Mouse (Mus musculus) kidney, postnatal 0 days (tissue): ENCODE measurements around the gene Zdhhc14. TPM values are rescaled to one million over a fixed set of nuclear protein-coding genes. Genes with fewer than 3 reads are reported as not detected.

ENCODE experiments used
- ATAC-seq: fragments of 200-750 bp; cut with Nextera tagmentation; replicated peaks from 2 replicates; pipeline ENCODE4 v1.8.0; 2017; ENCODE audit warnings: low read depth, moderate number of reproducible peaks, moderate TSS enrichment, moderate library complexity; ENCODE audit not compliant: low FRiP score
- DNase-seq: peaks from one replicate; pipeline ENCODE4 v3.0.0-alpha.2; 2016; ENCODE audit warnings: low spot score
- H3K27ac ChIP-seq: fragments of 300-500 bp; sonication (generic); 2 replicates; pipeline ENCODE4 v1.5.1; 2014; ENCODE audit warnings: mild to moderate bottlenecking
- H3K27me3 ChIP-seq: fragments of 300-500 bp; sonication (generic); 2 replicates; pipeline ENCODE4 v1.6.1; 2014; ENCODE audit warnings: low read length, mixed read lengths; ENCODE audit not compliant: insufficient read depth
- H3K36me3 ChIP-seq: fragments of 300-500 bp; sonication (generic); 2 replicates; pipeline ENCODE4 v1.6.1; 2014; ENCODE audit warnings: low read length, mixed read lengths; ENCODE audit not compliant: insufficient read depth
- H3K4me1 ChIP-seq: fragments of 300-500 bp; sonication (generic); replicated peaks from 2 replicates; pipeline ENCODE4 v1.6.1; 2014; ENCODE audit warnings: antibody characterized with exemption, low read length, mixed read lengths; ENCODE audit not compliant: insufficient read depth
- H3K4me2 ChIP-seq: fragments of 300-500 bp; sonication (generic); 2 replicates; pipeline ENCODE4 v1.6.1; 2014; ENCODE audit warnings: mild to moderate bottlenecking, low read length, moderate library complexity, mixed read lengths
- H3K4me3 ChIP-seq: fragments of 300-500 bp; sonication (generic); replicated peaks from 2 replicates; pipeline ENCODE4 v1.5.1; 2014; ENCODE audit warnings: low read depth, low read length
- H3K9ac ChIP-seq: fragments of 300-500 bp; sonication (generic); 2 replicates; pipeline ENCODE4 v1.6.1; 2014; ENCODE audit warnings: low read depth, low read length
- H3K9me3 ChIP-seq: fragments of 300-500 bp; sonication (generic); replicated peaks from 2 replicates; pipeline ENCODE4 v1.6.1; 2016; ENCODE audit warnings: low read length, inconsistent platforms, mixed read lengths
- CTCF ChIP-seq: IDR thresholded peaks from 2 replicates; pipeline ENCODE4 v1.5.1; 2016; ENCODE audit warnings: antibody characterized with exemption, low read depth, mild to moderate bottlenecking, moderate library complexity
- WGBS: fragments of 180-500 bp; shearing (Covaris S2); extraction: QIAGEN DNeasy Blood & Tissue Kit; methylation state at CpG from one replicate; pipeline ENCODE4 v1.1.7; 2014; 5-methylcytosine and 5-hydroxymethylcytosine counted together
- polyA plus RNA-seq: library from polyadenylated mRNA; unstranded; fragments of >200 nt; fragmentation: Nextera tagmentation; extraction: Ambion mirVana; gene quantifications from 2 replicates; pipeline ENCODE4 v1.2.1, GENCODE M21; 2015

The Zdhhc14 gene
- polyA plus RNA-seq, 1 experiment from 2014 or later: 5.3 TPM

DNA sequence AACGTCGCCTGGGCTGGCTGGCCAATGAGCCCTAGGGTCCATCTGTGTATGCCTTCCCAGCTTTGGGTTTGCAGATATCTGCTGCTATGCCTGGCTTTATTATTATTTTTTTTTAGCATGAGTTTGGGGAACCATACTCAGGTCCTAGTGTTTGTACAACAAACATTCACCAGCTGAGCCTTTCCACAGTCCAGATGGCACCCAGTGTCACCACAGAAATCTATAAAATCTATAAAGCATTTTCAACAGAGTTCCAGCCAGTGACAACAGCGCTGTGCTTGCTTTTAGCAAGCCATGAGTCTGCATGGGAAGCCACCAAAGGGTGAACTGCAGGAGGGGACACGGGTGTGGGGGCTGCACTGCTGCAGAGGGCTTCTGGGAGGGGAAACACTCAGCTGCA, 257.9 kb downstream of the Zdhhc14 start:
- no peak overlapping the region for H3K4me3 ChIP-seq
- no peak for ATAC-seq
- no peak overlapping the region for H3K9ac ChIP-seq
- no peak overlapping the region for H3K27ac ChIP-seq
- H3K27me3 ChIP-seq: no peaks in the 10 kb centered on the region
- no peak overlapping the region for H3K4me2 ChIP-seq
- no peaks in the 10 kb centered on the region for H3K9me3 ChIP-seq
- peaks cover 7% of the 10 kb centered on the region; the same call in 1 of the 2 replicates for H3K4me1 ChIP-seq
- 80% methylated on average over 4 of the region's 4 CpGs for WGBS
- no peak for DNase-seq
- no peaks in the 10 kb centered on the region for H3K36me3 ChIP-seq
- TF ChIP-seq CTCF: no peak

DNA sequence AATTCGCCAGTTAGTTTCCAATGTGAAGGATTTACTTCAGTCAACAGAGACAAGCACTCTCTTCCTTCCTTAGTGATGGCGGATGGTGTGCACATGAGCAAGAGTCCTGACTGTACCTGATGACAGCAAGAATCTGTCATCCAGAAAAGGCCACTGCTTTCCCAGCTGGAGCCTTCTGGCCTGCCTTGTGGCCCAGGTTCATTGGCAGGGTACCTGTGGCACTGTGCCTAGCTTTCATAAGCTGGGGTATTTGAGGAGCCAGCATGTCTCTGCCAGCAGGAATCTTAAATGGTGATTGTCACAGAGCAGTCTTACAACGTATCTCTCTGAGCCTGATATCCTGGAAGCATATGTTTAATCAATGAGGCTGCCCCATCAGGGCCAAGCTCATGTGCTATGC, 258.7 kb downstream of the Zdhhc14 start:
- no peaks in the 10 kb centered on the region for H3K27me3 ChIP-seq
- no peak for TF ChIP-seq CTCF
- peaks cover 7% of the 10 kb centered on the region; the same call in 1 of the 2 replicates for H3K4me1 ChIP-seq
- H3K9me3 ChIP-seq: no peaks in the 10 kb centered on the region
- H3K36me3 ChIP-seq: no peaks in the 10 kb centered on the region
- no peak for DNase-seq
- WGBS: 86% methylated on average over 3 of the region's 3 CpGs
- no peak for ATAC-seq
- no peak overlapping the region for H3K4me3 ChIP-seq
- no peak overlapping the region for H3K9ac ChIP-seq
- no peak overlapping the region for H3K4me2 ChIP-seq
- no peak overlapping the region for H3K27ac ChIP-seq

DNA sequence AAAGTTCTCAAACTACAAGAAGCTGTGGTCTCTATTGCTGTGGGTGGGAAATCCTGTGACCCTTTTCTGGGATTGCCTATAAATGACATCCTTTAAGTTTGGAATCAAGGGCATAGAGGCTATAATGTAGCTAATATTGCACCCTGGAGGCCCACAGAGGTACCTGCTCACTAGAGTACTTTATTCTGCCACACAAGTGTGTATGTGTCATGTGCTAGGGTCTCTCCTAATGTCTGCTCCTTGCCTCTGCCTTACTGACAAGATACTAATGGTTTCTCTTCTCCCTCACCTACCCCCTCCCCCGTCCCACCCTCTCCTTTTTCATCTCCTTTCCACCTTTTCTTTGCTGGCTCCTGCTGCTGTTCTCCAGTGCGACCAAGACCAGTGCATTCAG, 260.0 kb downstream of the Zdhhc14 start:
- Histone ChIP-seq H3K4me1 (peaks cover 7% of the 10 kb centered on the region; the same call in 1 of the 2 replicates), H3K36me3 (no peaks in the 10 kb centered on the region), H3K9ac (peak overlapping the region; percentile 38; the same call in 1 of the 2 replicates), H3K9me3 (no peaks in the 10 kb centered on the region), H3K27ac (no peak overlapping the region), H3K27me3 (no peaks in the 10 kb centered on the region), H3K4me2 (peak overlapping the region; percentile 65; the same call in 1 of the 2 replicates), H3K4me3 (peak overlapping the region; percentile 29; the same call in 1 of the 2 replicates)
- DNase-seq (peak; percentile 22), ATAC-seq (no peak)
- peak; percentile 18; the same call in 1 of the 2 replicates for TF ChIP-seq CTCF
- WGBS: 43% methylated on average over 2 of the region's 2 CpGs

DNA sequence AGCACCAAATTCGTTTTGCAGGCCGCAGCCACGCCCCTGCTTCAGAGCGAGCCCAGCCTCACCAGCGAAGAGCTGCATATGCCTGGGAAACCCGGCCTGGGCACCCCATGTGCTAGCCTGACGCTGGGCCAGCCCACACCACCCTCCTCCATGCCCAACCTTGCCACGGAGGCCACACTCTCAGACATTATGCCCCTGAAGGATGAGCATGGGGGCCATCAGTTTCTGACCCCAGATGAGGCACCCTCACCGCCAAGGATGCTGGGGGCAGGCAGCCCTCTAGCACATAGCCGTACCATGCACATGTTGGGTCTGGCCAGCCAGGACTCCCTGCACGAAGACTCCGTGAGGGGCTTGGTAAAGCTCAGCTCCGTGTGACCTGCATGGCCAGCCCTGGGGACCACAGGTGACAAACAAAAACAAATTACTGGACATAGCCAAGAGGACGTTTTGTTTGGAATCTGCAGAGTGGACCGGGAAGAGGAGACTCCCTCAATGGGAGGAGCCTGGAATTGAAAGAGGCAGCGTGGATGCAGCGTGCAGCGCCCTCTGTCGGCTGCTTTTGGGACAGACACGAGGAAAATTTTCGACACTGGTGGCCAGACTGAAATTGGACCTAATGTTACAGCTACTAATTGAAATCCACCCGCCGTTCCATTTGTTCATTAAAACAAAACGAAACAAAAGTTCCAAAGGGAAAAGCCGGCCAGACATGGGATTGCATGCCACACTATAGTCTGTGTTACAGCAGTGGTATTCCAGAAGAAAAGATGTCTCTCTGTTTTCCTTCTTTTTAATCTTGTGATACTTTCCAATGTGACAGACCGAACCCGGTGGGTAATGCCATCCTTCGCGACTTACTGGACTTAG, 260.6 kb downstream of the Zdhhc14 start:
- Histone ChIP-seq H3K36me3 (no peaks in the 10 kb centered on the region), H3K4me2 (peak overlapping the region; percentile 65), H3K4me1 (peaks cover 7% of the 10 kb centered on the region; the same call in 1 of the 2 replicates), H3K9me3 (no peaks in the 10 kb centered on the region), H3K9ac (peak overlapping the region; percentile 38; the same call in 1 of the 2 replicates), H3K27ac (no peak overlapping the region), H3K27me3 (no peaks in the 10 kb centered on the region), H3K4me3 (peak overlapping the region; percentile 29)
- WGBS: 8% methylated on average over 29 of the region's 29 CpGs
- peak; percentile 98 for TF ChIP-seq CTCF
- DNase-seq (peak; percentile 94), ATAC-seq (peak; percentile 44)

DNA sequence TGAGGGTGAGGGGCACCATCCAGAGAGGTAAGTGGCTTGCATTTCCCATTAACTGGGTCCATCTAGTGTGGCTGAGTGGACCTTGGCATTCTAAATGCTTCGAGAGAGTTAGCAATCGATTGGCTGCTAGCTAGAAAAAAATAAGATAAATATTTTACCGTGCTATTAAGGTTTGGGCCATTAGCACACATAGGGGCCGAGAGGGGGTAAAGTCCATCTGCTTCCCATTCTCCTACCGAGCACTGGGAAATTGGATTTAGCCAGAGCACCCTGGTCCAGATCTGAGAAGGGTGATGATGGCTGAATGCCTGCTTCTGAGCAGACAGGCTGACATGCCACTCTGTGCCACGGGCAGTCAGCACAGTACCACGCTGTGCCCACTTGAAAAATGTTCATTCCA, 263.1 kb downstream of the Zdhhc14 start:
- H3K4me2 ChIP-seq: no peak overlapping the region
- no peak overlapping the region for H3K27ac ChIP-seq
- no peak for TF ChIP-seq CTCF
- H3K9ac ChIP-seq: no peak overlapping the region
- no peaks in the 10 kb centered on the region for H3K9me3 ChIP-seq
- 78% methylated on average over 7 of the region's 7 CpGs for WGBS
- H3K4me3 ChIP-seq: no peak overlapping the region
- DNase-seq (no peak), ATAC-seq (no peak)
- peaks cover 7% of the 10 kb centered on the region; the same call in 1 of the 2 replicates for H3K4me1 ChIP-seq
- no peaks in the 10 kb centered on the region for H3K36me3 ChIP-seq
- no peaks in the 10 kb centered on the region for H3K27me3 ChIP-seq

DNA sequence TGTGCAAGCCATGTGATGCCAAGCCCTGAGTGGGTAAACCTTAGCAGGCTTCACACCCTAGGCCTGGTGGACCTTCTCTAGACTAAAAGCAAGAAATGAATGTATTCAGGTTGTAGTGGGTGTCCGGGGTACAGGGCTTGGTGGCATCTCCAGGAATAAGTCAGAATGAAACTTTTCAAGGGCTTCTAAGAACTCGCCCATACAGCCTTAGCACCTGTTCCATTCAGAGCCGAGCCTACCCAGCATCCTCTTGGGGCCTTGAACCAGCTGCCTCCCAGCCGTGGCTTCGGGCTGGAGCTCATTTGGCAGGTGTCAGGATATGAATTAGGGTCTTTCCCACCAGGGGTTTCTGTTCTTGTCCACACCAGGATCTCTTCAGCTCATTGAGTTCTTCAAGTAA, 263.7 kb downstream of the Zdhhc14 start:
- H3K4me1 ChIP-seq: peaks cover 7% of the 10 kb centered on the region; the same call in 1 of the 2 replicates
- no peak for TF ChIP-seq CTCF
- no peak overlapping the region for H3K4me3 ChIP-seq
- no peaks in the 10 kb centered on the region for H3K36me3 ChIP-seq
- WGBS: 52% methylated on average over 5 of the region's 5 CpGs
- H3K9ac ChIP-seq: no peak overlapping the region
- no peak overlapping the region for H3K4me2 ChIP-seq
- no peak for ATAC-seq
- H3K27me3 ChIP-seq: no peaks in the 10 kb centered on the region
- no peak for DNase-seq
- no peak overlapping the region for H3K27ac ChIP-seq
- no peaks in the 10 kb centered on the region for H3K9me3 ChIP-seq
